Mouse (Mus musculus): ENCODE measurements at regions not wholly inside any gene's neighbourhood (a gene's known extent, or its start where the extent isn't known, plus 50 kb on each side); places are given as distances from the start of the nearest gene placed in this dataset.
A peak's percentile ranks its signal among the peaks of the same experiment; 100 is the strongest.

GRCm38 (mm10) chr16:76603431-76603830 is 229.8 kb upstream of the Nrip1 start:
- no peak overlapping the region for H3K4me3 ChIP-seq
- no peak for DNase-seq
- intact Hi-C loops (cut with DNase I), result no loop called here
- TF ChIP-seq CTCF (IDR thresholded peaks at IDR 0.05), result no peak
- no peak overlapping the region for H3K27ac ChIP-seq

GRCm38 (mm10) chr16:76600131-76600530 is 226.5 kb upstream of the Nrip1 start:
- peak overlapping the region; percentile 53 for H3K4me3 ChIP-seq
- H3K27ac ChIP-seq, result peak overlapping the region; percentile 2; the same call in 1 of the 2 replicates
- intact Hi-C loops (cut with DNase I), result no loop called here
- DNase-seq, result peak; percentile 67
- no peak for TF ChIP-seq CTCF (IDR thresholded peaks at IDR 0.05)

GRCm38 (mm10) chr16:76591956-76592768 is 218.5 kb upstream of the Nrip1 start:
- TF ChIP-seq CTCF (IDR thresholded peaks at IDR 0.05), result no peak
- intact Hi-C loops (cut with DNase I), result no loop called here
- no peak overlapping the region for H3K27ac ChIP-seq
- DNase-seq, result no peak
- no peak overlapping the region for H3K4me3 ChIP-seq

GRCm38 (mm10) chr16:76589791-76590190 is 216.2 kb upstream of the Nrip1 start:
- intact Hi-C loops (cut with DNase I), result no loop called here
- TF ChIP-seq CTCF (IDR thresholded peaks at IDR 0.05), result no peak
- no peak for DNase-seq

GRCm38 (mm10) chr16:76577206-76577605 is 203.6 kb upstream of the Nrip1 start:
- Histone ChIP-seq H3K4me3 (no peak overlapping the region), H3K27ac (no peak overlapping the region)
- intact Hi-C loops (cut with DNase I), result no loop called here
- TF ChIP-seq CTCF (IDR thresholded peaks at IDR 0.05), result no peak
- DNase-seq, result no peak

More at GRCm38 (mm10) chr16:76589791-76590190, 216.2 kb upstream of the Nrip1 start:
- H3K27ac ChIP-seq, result no peak overlapping the region
- H3K4me3 ChIP-seq, result no peak overlapping the region

- no peak for DNase-seq
- intact Hi-C loops (cut with DNase I), result no loop called here
- no peak for TF ChIP-seq CTCF (IDR thresholded peaks at IDR 0.05)
- no peak overlapping the region for H3K4me3 ChIP-seq
- no peak overlapping the region for H3K27ac ChIP-seq
Observed at GRCm38 (mm10) chr16:76575281-76575680, 201.7 kb upstream of the Nrip1 start.

- intact Hi-C loops (cut with DNase I), result no loop called here
- DNase-seq, result no peak
- no peak overlapping the region for H3K4me3 ChIP-seq
- TF ChIP-seq CTCF (IDR thresholded peaks at IDR 0.05), result no peak
- H3K27ac ChIP-seq, result no peak overlapping the region
Observed at GRCm38 (mm10) chr16:76566220-76566619, 192.6 kb upstream of the Nrip1 start.

- TF ChIP-seq CTCF (IDR thresholded peaks at IDR 0.05), result no peak
- no peak for DNase-seq
- Histone ChIP-seq H3K4me3 (no peak overlapping the region), H3K27ac (no peak overlapping the region)
- intact Hi-C loops (cut with DNase I), result no loop called here
Observed at GRCm38 (mm10) chr16:76554846-76555245, 181.2 kb upstream of the Nrip1 start.

- no peak for TF ChIP-seq CTCF (IDR thresholded peaks at IDR 0.05)
- H3K27ac ChIP-seq, result no peak overlapping the region
- intact Hi-C loops (cut with DNase I), result no loop called here
- no peak overlapping the region for H3K4me3 ChIP-seq
- DNase-seq, result no peak
Observed at GRCm38 (mm10) chr16:76549628-76550027, 176.0 kb upstream of the Nrip1 start.

- intact Hi-C loops (cut with DNase I), result no loop called here
- no peak overlapping the region for H3K27ac ChIP-seq
- no peak for TF ChIP-seq CTCF (IDR thresholded peaks at IDR 0.05)
- no peak for DNase-seq
- no peak overlapping the region for H3K4me3 ChIP-seq
Observed at GRCm38 (mm10) chr16:76547087-76547486, 173.5 kb upstream of the Nrip1 start.

GRCm38 (mm10) chr16:76546632-76547031 is 173.0 kb upstream of the Nrip1 start:
- H3K4me3 ChIP-seq, result no peak overlapping the region
- TF ChIP-seq CTCF (IDR thresholded peaks at IDR 0.05), result no peak
- intact Hi-C loops (cut with DNase I), result no loop called here
- H3K27ac ChIP-seq, result no peak overlapping the region
- no peak for DNase-seq

GRCm38 (mm10) chr16:76545942-76546341 is 172.3 kb upstream of the Nrip1 start:
- Histone ChIP-seq H3K4me3 (no peak overlapping the region), H3K27ac (no peak overlapping the region)
- TF ChIP-seq CTCF (IDR thresholded peaks at IDR 0.05), result no peak
- intact Hi-C loops (cut with DNase I), result no loop called here
- DNase-seq, result no peak

- TF ChIP-seq CTCF (IDR thresholded peaks at IDR 0.05), result no peak
- no peak for DNase-seq
- H3K4me3 ChIP-seq, result no peak overlapping the region
- no peak overlapping the region for H3K27ac ChIP-seq
- intact Hi-C loops (cut with DNase I), result no loop called here
Observed at GRCm38 (mm10) chr16:76544972-76545371, 171.3 kb upstream of the Nrip1 start.

GRCm38 (mm10) chr16:76540964-76541363 is 167.3 kb upstream of the Nrip1 start:
- intact Hi-C loops (cut with DNase I), result no loop called here

More at GRCm38 (mm10) chr16:76540964-76541363, 167.3 kb upstream of the Nrip1 start:
- H3K27ac ChIP-seq, result no peak overlapping the region
- no peak overlapping the region for H3K4me3 ChIP-seq
- no peak for DNase-seq
- no peak for TF ChIP-seq CTCF (IDR thresholded peaks at IDR 0.05)

All from gastrocnemius, adult 2 months (tissue).